Mouse (Mus musculus): ENCODE measurements around the gene Etv4.

GRCm38 (mm10) chr11:101729308-101729707 lies 55.9 kb downstream of the Etv4 start:
- TF ChIP-seq CTCF (IDR thresholded peaks at IDR 0.05; ENCODE audit: borderline replicate concordance, control insufficient read depth, extremely low read depth, insufficient read depth, low read length, poor library complexity) (no peak), POLR2A (IDR thresholded peaks at IDR 0.05; ENCODE audit: control insufficient read depth, extremely low read depth, insufficient read depth, low read length, poor library complexity) (no peak)

All from thymus, adult 2 months (tissue).